Mouse (Mus musculus) kidney, postnatal 10 days (tissue): ENCODE data around the gene Sdhb.

ENCODE experiments used
- DNase-seq: peaks from one replicate; pipeline ENCODE4 v3.0.0; 2021; ENCODE audit warnings: mixed read lengths

The Sdhb gene

GRCm38 (mm10) chr4:140949052-140949451 is 12.0 kb upstream of the Sdhb start:
- no peak for DNase-seq

GRCm38 (mm10) chr4:140949616-140950015 is 11.4 kb upstream of the Sdhb start:
- DNase-seq: no peak

GRCm38 (mm10) chr4:140950574-140950973 is 10.4 kb upstream of the Sdhb start:
- peak; percentile 79 for DNase-seq

DNA sequence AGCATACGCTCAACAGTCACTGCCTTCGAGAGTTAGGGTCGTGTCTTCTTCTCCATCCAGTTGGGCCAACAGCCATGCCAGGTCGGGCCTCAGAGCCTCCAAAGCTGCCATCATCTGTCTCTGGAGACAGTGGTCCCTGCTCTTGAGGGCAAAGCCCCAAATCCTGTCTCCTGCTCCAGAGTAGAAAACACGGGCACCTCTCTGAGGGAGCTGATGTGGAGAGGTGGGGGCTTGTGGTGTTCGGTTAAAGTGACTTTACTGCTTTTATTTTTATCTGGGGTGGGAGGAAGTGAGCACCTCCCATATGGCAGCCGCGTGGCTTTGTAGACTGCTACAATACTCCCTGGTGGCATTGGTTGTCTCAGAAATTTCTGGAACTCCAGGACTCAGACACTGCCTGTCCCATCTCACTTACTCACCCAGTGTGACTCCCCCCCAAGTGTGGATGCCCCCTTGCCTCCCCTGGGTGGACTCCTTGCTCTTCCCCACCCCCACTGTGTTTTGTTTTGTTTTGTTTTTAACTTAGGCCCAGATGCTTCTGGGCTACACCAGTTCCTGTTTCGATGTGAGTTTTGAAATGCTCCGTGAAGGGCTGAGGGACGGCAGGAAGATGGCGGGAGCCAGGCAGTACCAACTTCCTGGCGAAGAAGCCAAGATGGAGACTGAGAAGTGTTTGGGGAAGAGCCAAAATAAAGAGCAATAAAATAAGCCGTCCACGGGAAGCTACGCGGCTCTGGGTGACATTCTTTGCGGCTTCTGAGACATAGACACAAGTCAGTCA is 9.0 kb upstream of the Sdhb start:
- no peak for DNase-seq

- DNase-seq: no peak
These were observed 3.8 kb upstream of the Sdhb start for GRCm38 (mm10) chr4:140957131-140957702.

DNA sequence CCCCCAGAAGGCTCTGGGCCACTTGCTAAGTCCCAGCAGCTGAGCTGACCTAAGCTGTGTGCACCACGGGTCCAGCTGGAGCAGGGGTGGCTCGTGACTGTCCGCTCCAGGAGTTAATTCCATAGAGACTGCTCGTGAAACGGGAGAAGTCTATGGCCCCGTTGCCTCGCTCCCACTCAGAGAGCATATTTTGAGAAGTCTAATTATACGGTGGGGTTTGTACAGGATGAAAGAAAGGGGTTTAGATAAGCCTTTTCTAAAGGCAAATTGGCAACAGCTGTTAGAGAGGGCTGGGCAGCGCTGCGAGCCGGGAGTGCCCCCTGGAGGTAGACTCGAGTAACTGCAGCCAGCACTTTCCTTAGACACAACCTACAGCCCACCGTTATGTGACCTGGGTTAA is 3.3 kb upstream of the Sdhb start:
- DNase-seq: peak; percentile 80

DNA sequence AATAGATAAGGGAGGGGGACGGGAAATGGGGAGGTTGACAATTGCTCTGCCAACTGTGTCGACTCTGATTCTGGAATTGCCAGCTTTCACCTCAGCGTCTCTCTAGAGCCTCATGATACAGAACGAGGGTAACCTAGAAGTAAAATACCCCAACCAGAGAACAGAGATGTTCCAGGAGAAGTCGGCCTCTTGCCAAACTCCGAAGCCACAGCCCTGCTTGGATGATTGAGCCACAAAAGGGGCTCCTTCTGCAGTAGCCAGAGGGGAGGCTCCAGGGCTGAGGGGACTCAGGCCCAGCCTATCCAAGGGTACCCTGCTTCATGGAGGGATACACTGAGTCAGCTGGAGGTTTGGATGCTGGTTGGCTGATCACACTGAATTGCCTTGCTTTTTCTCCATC is 2.7 kb upstream of the Sdhb start:
- no peak for DNase-seq

DNA sequence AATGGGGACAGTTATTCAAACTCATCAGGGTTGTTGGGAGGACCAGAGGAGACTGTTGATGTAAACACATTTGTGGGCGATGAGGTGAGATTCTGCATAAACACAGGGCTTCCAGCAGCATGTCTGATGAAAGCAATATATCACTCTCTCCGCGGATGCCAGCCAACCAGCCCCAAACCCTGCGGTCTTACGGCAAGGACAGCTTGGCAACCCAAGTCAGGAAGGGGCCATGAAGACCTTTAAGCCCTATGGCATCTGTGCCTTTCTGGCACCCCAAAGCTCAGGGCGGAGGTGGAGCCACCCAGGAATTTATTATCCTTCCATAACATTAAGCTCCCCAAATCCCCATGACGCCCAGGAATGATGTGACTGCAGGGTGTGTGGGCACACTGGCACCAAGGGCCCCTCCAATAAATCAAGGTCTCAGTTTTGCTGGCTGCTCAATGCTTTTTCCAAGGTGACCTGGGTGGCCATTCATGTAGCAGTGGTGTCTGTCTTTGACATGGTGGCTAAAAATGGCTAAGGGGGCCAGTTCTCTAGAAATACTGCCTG is 1.8 kb upstream of the Sdhb start:
- no peak for DNase-seq

- DNase-seq: no peak
These were observed 1.1 kb upstream of the Sdhb start for GRCm38 (mm10) chr4:140959715-140960479.

- DNase-seq: no peak
These were observed 634 bp downstream of the Sdhb start for GRCm38 (mm10) chr4:140961467-140962206.

- DNase-seq: peak; percentile 13
These were observed 1.4 kb downstream of the Sdhb start for GRCm38 (mm10) chr4:140962207-140962909.

- peak; percentile 85 for DNase-seq
These were observed 1.9 kb downstream of the Sdhb start for GRCm38 (mm10) chr4:140962950-140963349.

- peak; percentile 51 for DNase-seq
These were observed 3.1 kb downstream of the Sdhb start for GRCm38 (mm10) chr4:140963941-140964597.

GRCm38 (mm10) chr4:140964620-140965019 is 3.6 kb downstream of the Sdhb start:
- DNase-seq: peak; percentile 84

DNA sequence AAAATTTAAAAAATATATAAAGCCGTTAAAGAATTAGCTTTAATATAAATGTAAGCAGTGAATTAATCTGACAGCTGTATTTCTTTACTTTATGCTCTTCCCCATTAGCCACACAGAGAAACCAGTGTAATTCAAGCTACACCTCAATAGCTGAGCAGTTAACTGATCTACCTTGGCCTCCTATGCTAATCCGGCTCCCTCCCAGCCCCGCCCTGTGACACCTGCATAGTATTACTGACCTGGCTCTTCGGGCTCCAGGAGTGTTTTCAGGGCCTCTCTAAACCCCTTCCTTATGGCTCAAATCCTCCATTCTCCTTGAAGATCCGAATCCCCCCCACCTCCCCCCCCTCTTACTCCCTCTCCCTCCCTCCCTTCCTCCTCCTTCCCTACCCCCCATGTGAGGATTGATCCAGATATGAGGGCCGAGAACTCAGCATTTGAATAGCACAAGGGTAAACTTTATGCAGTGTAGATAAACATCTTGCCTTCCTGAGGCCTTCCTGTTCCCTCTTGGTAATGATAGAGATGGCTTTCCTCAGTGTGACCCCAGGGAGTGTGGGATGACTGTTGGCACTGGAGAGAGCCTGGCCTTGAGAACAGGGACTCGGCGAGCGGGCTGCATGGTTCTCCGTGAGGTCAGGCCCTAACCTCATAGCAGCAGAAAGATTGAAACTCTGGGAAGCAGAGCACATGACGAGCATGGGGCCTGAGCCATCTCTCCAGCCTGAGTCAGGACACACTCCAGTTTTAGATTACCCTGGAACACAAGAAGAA is 6.6 kb downstream of the Sdhb start:
- DNase-seq: no peak

DNA sequence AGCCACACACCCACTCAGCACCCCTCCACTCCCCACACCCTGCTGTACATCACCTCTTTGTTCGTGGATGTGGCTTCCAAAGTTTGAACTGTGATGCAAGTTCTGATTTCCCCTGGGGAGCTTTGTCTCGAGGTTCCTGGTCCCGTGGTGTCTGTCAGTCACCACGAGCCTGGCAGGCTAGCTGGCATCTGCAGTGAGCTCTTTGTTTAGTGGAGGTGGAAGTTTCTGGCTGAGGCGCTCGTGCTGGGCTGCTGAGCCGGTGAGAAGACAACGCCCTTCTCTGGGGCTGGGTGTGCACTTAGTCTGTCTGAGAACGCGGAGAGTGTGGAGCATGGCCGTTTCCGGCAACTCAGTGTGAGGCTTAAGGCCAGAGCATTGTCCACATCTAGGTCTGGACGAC is 10.7 kb downstream of the Sdhb start:
- no peak for DNase-seq

DNA sequence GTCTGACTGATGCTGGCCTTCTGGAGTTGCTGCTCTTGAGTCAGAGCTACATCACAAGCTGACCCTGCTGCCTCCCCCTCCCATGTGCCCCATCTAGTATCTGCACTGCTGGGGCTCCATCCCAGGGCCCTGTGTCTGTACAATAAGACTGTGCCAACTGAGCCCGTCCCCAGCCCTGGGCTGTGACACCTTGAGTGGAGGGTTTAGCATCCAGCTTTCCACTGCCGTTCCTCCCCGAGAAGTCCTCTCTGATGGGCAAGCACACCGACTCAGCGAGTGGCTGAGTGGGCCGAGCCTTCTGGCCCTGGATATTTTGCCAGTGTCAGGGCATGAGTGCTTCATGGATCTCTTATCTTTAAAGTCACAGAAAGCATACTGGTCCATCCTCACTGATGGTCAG is 13.4 kb downstream of the Sdhb start:
- DNase-seq: no peak

- DNase-seq: no peak
These were observed 14.4 kb downstream of the Sdhb start for GRCm38 (mm10) chr4:140975356-140975755.

- peak; percentile 10 for DNase-seq
These were observed 16.3 kb downstream of the Sdhb start for GRCm38 (mm10) chr4:140977278-140977677.

DNA sequence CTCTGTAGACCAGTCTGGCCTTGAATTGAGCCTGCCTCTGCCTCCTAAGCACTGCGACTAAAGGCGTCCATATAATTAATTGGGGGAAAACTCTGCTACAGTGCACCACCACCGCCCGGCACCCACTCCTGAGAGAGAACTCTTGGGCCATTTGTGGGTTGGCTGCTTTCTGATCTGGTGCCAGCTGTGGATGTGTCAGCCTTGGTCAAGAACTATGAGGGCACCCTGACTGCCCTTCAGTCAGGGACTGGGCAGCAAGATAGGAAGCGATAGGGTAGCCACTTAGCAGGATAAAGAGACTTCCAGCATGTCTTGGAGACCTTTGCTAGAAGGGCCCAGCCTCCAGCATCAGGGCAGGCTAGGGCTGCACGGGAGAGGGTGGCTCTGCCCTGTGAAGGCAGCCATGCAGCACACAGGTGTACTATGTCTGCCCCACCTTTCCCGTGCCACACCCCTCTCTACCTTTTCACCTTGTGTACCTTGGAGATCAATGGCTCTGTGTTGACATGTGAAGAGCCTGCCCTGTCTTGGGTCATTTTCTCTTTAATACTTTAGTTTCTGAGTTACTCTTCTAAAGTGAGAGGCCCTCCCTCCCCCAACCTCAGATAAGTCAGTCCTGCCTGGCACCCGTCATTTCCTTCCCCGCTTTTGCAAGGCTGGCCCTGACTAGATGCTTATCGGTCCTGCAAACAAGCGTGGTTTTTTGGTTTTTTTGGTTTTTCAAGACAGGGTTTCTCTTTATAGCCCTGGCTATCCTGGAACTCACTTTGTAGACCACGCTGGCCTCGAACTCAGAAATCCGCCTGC is 17.1 kb downstream of the Sdhb start:
- peak; percentile 13 for DNase-seq
